Mouse (Mus musculus) heart, embryonic 16.5 days (tissue): ENCODE measurements around the gene D630039A03Rik. TPM values are rescaled to one million over a fixed set of nuclear protein-coding genes. Genes with fewer than 3 reads are reported as not detected.

Experiments
- ATAC-seq: fragments of 200-750 bp; cut with Nextera tagmentation; replicated peaks from 2 replicates; pipeline ENCODE4 v1.8.0; 2017; ENCODE audit warnings: moderate number of reproducible peaks; ENCODE audit not compliant: insufficient read depth, low FRiP score; ENCODE audit errors: extremely low read depth
- H3K27ac ChIP-seq: fragments of 300-500 bp; sonication (generic); 2 replicates; pipeline ENCODE4 v1.5.1; 2014; ENCODE audit warnings: mild to moderate bottlenecking, low read length, control low read depth, moderate library complexity
- H3K27me3 ChIP-seq: fragments of 300-500 bp; sonication (generic); 2 replicates; pipeline ENCODE4 v1.6.1; 2014; ENCODE audit warnings: low read length, mixed read lengths; ENCODE audit not compliant: control insufficient read depth, insufficient read depth
- H3K36me3 ChIP-seq: fragments of 300-500 bp; sonication (generic); 2 replicates; pipeline ENCODE4 v1.6.1; 2014; ENCODE audit not compliant: control insufficient read depth, insufficient read depth
- H3K4me1 ChIP-seq: fragments of 300-500 bp; sonication (generic); 2 replicates; pipeline ENCODE4 v1.6.1; 2014; ENCODE audit warnings: low read length, mixed read lengths; ENCODE audit not compliant: control insufficient read depth, insufficient read depth
- H3K4me2 ChIP-seq: fragments of 300-500 bp; sonication (generic); 2 replicates; pipeline ENCODE4 v1.6.1; 2014; ENCODE audit warnings: low read depth, mild to moderate bottlenecking, control low read depth, low read length
- H3K4me3 ChIP-seq: fragments of 300-500 bp; sonication (generic); 2 replicates; pipeline ENCODE4 v1.5.1; 2014; ENCODE audit warnings: mild to moderate bottlenecking, control low read depth, low read length
- H3K9ac ChIP-seq: fragments of 300-500 bp; sonication (generic); 2 replicates; pipeline ENCODE4 v1.6.1; 2014; ENCODE audit warnings: low read length, control low read depth
- H3K9me3 ChIP-seq: fragments of 300-500 bp; sonication (generic); replicated peaks from 2 replicates; pipeline ENCODE4 v1.6.1; 2016; ENCODE audit warnings: low read length; ENCODE audit not compliant: control insufficient read depth
- WGBS: fragments of 180-500 bp; shearing (Covaris S2); extraction: QIAGEN DNeasy Blood & Tissue Kit; methylation state at CpG from one replicate; pipeline ENCODE4 v1.1.7; 2014; 5-methylcytosine and 5-hydroxymethylcytosine counted together
- polyA plus RNA-seq: library from polyadenylated mRNA; unstranded; fragments of >200 nt; fragmentation: Nextera tagmentation; extraction: Ambion mirVana; gene quantifications from 2 replicates; pipeline ENCODE4 v1.2.1, GENCODE M21; 2015

Gene D630039A03Rik
- polyA plus RNA-seq, 1 experiment from 2014 or later: 0.09 TPM

DNA sequence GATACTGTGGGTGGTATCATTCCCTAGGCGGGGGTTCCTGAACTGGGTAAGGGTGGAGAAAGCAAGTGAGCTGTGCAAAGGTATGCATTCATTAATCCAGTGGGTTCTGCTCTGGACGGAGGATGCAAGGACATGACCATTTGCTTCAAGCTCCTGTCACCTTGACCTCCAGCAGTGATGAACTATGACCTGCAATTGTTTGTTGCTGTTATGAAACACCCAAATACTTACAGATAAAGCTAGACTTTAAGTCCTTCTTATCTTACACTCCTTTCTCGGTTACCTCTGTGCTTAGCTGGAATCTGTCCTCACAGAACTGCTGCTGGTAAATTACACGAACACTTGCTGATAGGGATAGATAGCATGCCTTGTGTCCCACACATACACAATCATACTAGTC is 24.5 kb upstream of the D630039A03Rik start:
- Histone ChIP-seq H3K9me3 (no peaks in the 10 kb centered on the region), H3K4me2 (no peak overlapping the region), H3K36me3 (peaks cover 19% of the 10 kb centered on the region), H3K27ac (no peak overlapping the region), H3K9ac (no peak overlapping the region), H3K4me1 (no peaks in the 10 kb centered on the region), H3K4me3 (no peak overlapping the region), H3K27me3 (no peaks in the 10 kb centered on the region)
- 64% methylated on average over 4 of the region's 4 CpGs for WGBS
- ATAC-seq: no peak

DNA sequence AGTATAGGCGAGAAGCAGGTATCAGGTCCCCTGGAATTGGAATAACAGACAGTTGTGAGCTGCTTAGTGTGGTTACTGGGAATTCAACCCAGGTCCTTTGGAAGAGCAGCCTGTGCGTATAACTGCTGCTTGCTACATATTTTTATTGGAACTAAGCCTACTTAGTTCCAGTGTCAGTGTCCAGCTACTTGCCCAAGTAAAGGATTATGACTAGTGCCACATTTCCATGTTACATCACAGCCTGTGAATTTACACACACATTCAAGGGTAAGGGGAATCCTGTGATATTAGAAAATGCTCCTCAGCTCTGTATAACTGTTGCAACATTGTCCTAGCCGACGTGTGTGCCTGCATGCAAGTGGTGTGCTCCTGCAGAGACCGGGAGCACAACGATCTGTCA is 21.2 kb upstream of the D630039A03Rik start:
- 75% methylated on average over 6 of the region's 6 CpGs for WGBS
- Histone ChIP-seq H3K9ac (no peak overlapping the region), H3K27ac (no peak overlapping the region), H3K4me1 (no peaks in the 10 kb centered on the region), H3K36me3 (no peaks in the 10 kb centered on the region), H3K9me3 (peaks cover 3% of the 10 kb centered on the region; the same call in 1 of the 2 replicates), H3K27me3 (no peaks in the 10 kb centered on the region), H3K4me2 (no peak overlapping the region), H3K4me3 (no peak overlapping the region)
- no peak for ATAC-seq

DNA sequence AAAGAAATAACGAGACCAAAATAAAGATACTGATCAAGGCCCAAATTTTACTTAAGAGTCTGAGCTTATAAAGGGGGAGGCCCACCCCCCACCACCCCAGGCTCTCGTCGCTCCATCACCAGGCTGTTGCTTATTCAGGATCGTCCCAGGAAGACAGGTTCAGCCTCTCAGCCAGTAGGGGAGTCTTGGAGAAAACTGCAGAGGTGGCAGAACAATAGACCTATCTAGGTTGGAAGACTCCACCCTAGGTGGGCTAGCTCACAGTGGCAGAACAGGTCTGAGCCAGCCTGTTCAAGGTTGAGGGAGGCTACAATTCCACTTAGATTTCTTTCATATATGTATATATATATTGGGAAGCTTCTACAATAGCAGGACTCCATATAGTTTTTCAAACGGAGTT is 18.1 kb upstream of the D630039A03Rik start:
- peaks cover 7% of the 10 kb centered on the region; the same call in 1 of the 2 replicates for H3K9me3 ChIP-seq
- no peak overlapping the region for H3K9ac ChIP-seq
- no peak for ATAC-seq
- no peak overlapping the region for H3K4me3 ChIP-seq
- H3K4me1 ChIP-seq: no peaks in the 10 kb centered on the region
- H3K4me2 ChIP-seq: no peak overlapping the region
- WGBS: 61% methylated on average over 5 of the region's 5 CpGs
- no peak overlapping the region for H3K27ac ChIP-seq
- no peaks in the 10 kb centered on the region for H3K27me3 ChIP-seq
- H3K36me3 ChIP-seq: no peaks in the 10 kb centered on the region

DNA sequence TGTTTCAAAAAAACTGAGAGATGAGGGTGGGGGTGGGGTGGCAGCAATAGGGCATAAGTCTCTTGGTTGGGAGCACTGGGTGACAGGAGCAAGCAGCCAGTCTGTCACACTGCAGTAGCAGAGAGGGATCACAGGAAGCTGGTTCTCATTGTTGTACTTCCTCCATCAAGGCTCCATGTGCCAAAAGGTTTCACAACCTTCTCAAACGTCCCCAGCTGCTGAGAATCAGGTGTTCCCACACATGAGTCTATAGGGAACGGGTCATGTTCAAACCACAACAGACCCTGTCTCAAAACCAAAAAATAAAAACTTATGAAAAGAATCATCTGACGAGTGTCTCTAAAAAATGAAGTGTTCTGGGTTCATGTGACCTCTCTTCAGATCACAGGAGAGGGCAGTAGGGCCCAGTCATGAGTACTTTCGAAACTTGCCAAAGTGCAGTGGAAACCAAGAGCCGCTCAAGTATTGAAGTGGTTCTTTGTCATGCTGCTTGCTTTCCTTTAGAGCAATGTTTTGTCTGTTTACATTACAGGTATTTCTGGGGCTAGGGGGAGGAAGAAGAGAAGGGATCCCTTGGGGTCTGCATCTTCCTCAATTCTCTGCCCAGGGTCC is 14.6 kb upstream of the D630039A03Rik start:
- ATAC-seq: no peak
- Histone ChIP-seq H3K4me1 (no peaks in the 10 kb centered on the region), H3K9ac (no peak overlapping the region), H3K4me2 (no peak overlapping the region), H3K9me3 (peaks cover 7% of the 10 kb centered on the region; the same call in 1 of the 2 replicates), H3K36me3 (no peaks in the 10 kb centered on the region), H3K27ac (no peak overlapping the region), H3K27me3 (no peaks in the 10 kb centered on the region), H3K4me3 (no peak overlapping the region)
- 64% methylated on average over 5 of the region's 5 CpGs for WGBS

DNA sequence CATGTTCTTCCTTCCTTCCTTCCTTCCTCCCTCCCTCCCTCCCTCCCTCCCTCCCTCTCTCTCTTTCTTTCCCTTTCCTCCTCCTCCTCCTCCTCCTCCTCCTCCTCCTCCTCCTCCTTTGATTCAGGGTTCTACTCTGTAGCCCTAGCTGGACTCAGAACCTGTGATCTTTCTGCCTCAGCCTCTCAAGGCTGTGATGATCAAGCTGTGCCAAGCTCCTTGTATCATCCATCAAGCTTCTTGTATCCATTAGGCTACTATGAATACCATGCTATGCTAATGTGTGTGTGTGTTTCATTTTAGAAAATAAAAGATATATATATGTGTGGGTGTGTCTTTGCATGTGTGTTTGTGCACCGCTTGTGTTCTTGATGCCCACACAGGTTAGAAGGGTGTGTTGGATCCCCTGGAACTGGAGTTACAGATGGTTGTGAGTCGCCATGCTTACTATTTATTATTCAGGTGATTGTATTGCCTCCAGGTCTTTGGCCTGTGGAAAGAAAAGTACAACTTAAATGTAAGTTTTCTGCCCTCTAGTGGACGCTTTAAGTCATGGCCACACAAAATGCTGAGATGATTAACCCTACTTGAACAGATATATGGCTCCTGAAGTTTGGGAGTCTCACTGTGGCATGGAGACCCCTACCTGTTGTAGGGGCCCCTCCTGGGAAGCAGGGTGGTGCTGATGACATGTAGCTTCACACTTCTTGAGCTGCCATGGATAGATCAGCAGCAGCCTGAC is 11.5 kb upstream of the D630039A03Rik start:
- Histone ChIP-seq H3K27me3 (no peaks in the 10 kb centered on the region), H3K9ac (no peak overlapping the region), H3K4me1 (no peaks in the 10 kb centered on the region), H3K9me3 (0 out of 2 replicates have a peak, but pooled peaks cover 5% of the 10 kb centered on the region), H3K4me3 (no peak overlapping the region), H3K36me3 (no peaks in the 10 kb centered on the region), H3K4me2 (no peak overlapping the region), H3K27ac (no peak overlapping the region)
- no peak for ATAC-seq
- 24% methylated on average over 3 of the region's 3 CpGs for WGBS

DNA sequence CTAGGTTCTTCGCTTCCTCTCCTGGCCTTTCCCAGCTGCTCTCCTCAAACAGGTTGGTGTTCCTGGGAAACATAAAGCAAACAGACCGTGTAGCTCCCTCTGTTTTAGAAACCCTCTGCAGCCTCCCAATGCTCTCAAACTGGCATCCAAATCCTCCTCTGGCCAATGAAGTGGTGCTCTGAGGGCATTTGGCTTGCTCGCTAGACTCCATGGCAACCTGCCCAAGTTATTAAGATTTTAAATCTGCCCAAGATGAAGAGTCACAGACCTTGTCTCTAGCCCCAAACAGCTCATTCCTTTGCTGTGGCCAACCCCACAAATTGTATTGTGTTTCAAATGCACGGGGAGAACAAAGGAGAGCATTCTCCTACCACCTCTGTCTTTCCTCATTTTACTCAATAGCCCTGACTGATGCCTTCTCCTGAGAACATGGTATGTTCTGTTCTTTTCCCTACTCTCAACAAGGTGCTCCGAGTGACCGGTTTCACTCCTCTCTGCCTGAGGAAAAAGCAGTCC is 8.5 kb upstream of the D630039A03Rik start:
- Histone ChIP-seq H3K4me3 (no peak overlapping the region), H3K4me1 (no peaks in the 10 kb centered on the region), H3K27me3 (no peaks in the 10 kb centered on the region), H3K9me3 (no peaks in the 10 kb centered on the region), H3K27ac (no peak overlapping the region), H3K9ac (no peak overlapping the region), H3K4me2 (no peak overlapping the region), H3K36me3 (no peaks in the 10 kb centered on the region)
- ATAC-seq: no peak
- WGBS: 72% methylated on average over 6 of the region's 6 CpGs

DNA sequence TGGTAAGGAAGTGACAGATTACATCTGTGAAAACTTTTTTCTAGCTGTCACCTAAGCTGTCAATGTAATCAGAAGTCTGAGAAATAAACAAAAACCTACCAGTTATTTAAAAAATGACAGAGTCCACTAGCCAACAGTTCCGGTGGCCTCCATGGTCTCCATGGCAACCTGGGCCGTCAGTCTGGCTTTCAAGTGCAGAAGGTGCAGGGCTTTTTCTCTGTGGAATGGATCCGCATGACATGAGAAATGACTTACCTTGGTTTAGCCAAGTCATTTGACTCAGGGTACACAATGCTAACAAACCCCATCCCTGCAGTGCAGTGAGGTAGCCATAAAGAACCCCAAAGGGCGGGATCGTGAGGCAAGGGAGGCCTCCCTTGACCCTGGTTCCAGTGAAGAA is 6.1 kb upstream of the D630039A03Rik start:
- H3K4me2 ChIP-seq: no peak overlapping the region
- H3K36me3 ChIP-seq: no peaks in the 10 kb centered on the region
- H3K4me3 ChIP-seq: no peak overlapping the region
- no peaks in the 10 kb centered on the region for H3K9me3 ChIP-seq
- H3K9ac ChIP-seq: no peak overlapping the region
- WGBS: 61% methylated on average over 5 of the region's 5 CpGs
- H3K4me1 ChIP-seq: no peaks in the 10 kb centered on the region
- no peak for ATAC-seq
- no peaks in the 10 kb centered on the region for H3K27me3 ChIP-seq
- H3K27ac ChIP-seq: no peak overlapping the region

DNA sequence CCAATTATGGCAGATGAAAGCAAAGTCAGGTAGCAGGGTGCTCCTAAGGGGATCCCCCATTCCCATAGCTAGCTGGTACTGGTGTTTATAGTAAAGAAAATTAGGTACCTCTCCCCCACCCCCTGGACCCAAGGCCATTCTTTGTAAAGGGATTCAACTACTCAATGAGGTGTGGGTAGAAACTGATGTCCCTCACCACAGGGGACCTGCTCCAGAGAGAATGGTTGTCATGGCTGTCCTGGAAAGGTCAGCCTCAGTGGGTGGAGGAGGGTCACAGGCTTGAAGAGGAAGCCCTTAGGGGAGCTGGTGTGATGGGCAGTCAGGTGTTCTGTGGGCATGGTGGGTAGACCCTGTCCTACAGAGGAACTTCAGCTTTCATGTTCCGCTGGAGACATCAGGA is 4.4 kb upstream of the D630039A03Rik start:
- Histone ChIP-seq H3K36me3 (no peaks in the 10 kb centered on the region), H3K4me1 (peaks cover 4% of the 10 kb centered on the region), H3K27ac (no peak overlapping the region), H3K27me3 (no peaks in the 10 kb centered on the region), H3K4me3 (no peak overlapping the region), H3K4me2 (no peak overlapping the region), H3K9me3 (no peaks in the 10 kb centered on the region), H3K9ac (no peak overlapping the region)
- 88% methylated on average over 1 of the region's 1 CpGs for WGBS
- ATAC-seq: no peak
